Mouse (Mus musculus) hindbrain, embryonic 11.5 days (tissue): Measurements from ENCODE around the gene Ttll13. TPM values are rescaled to one million over a fixed set of nuclear protein-coding genes. Genes with fewer than 3 reads are reported as not detected.

ENCODE experiments used
- ATAC-seq: fragments of 200-750 bp; cut with Nextera tagmentation; 2 replicates; pipeline ENCODE4 v1.8.0; 2017; ENCODE audit warnings: mild to moderate bottlenecking, moderate TSS enrichment, moderate library complexity; ENCODE audit not compliant: low FRiP score
- DNase-seq: peaks from one replicate; pipeline ENCODE4 v3.0.0-alpha.2; 2015; ENCODE audit warnings: low spot score
- H3K27ac ChIP-seq: fragments of 300-500 bp; sonication (generic); 2 replicates; pipeline ENCODE4 v1.5.1; 2014; ENCODE audit warnings: mild to moderate bottlenecking, low read depth, low read length
- H3K27me3 ChIP-seq: fragments of 300-500 bp; sonication (generic); 2 replicates; pipeline ENCODE4 v1.6.1; 2014; ENCODE audit warnings: mild to moderate bottlenecking, low read length, moderate library complexity, mixed read lengths; ENCODE audit not compliant: control insufficient read depth, insufficient read depth
- H3K36me3 ChIP-seq: fragments of 300-500 bp; sonication (generic); 2 replicates; pipeline ENCODE4 v1.6.1; 2014; ENCODE audit warnings: mild to moderate bottlenecking, low read length, moderate library complexity, mixed read lengths; ENCODE audit not compliant: control insufficient read depth, insufficient read depth
- H3K4me1 ChIP-seq: fragments of 300-500 bp; sonication (generic); replicated peaks from 2 replicates; pipeline ENCODE4 v1.6.1; 2014; ENCODE audit warnings: low read length, mixed read lengths; ENCODE audit not compliant: control insufficient read depth, insufficient read depth
- H3K4me2 ChIP-seq: fragments of 300-500 bp; sonication (generic); replicated peaks from 2 replicates; pipeline ENCODE4 v1.6.1; 2014; ENCODE audit warnings: mild to moderate bottlenecking, low read depth, low read length
- H3K4me3 ChIP-seq: fragments of 300-500 bp; sonication (generic); 2 replicates; pipeline ENCODE4 v1.5.1; 2014; ENCODE audit warnings: low read depth, low read length
- H3K9ac ChIP-seq: fragments of 300-500 bp; sonication (generic); 2 replicates; pipeline ENCODE4 v1.6.1; 2014; ENCODE audit warnings: low read depth, low read length
- H3K9me3 ChIP-seq: fragments of 300-500 bp; sonication (generic); 2 replicates; pipeline ENCODE4 v1.6.1; 2016; ENCODE audit warnings: low read length; ENCODE audit not compliant: control insufficient read depth
- WGBS: fragments of 180-500 bp; shearing (Covaris S2); extraction: QIAGEN DNeasy Blood & Tissue Kit; methylation state at CpG from one replicate; pipeline ENCODE4 v1.1.7; 2014; 5-methylcytosine and 5-hydroxymethylcytosine counted together
- polyA plus RNA-seq: library from polyadenylated mRNA; unstranded; fragments of >200 nt; fragmentation: Nextera tagmentation; extraction: Ambion mirVana; gene quantifications from 2 replicates; pipeline ENCODE4 v1.2.1, GENCODE M21; 2014

Gene Ttll13
- 1.1 and 1.4 TPM in 2 replicates for polyA plus RNA-seq

- no peaks in the 10 kb centered on the region for H3K9me3 ChIP-seq
- H3K4me2 ChIP-seq, result peak within 1 kb of the TSS; percentile 53
- WGBS, result under 1% methylated on average over 48 of the region's 48 CpGs
- peak within 1 kb of the TSS; percentile 79 for H3K27ac ChIP-seq
- H3K4me1 ChIP-seq, result no peaks in the 10 kb centered on the region
- ATAC-seq (peak; percentile 98), DNase-seq (peak; percentile 99)
- H3K9ac ChIP-seq, result peak within 1 kb of the TSS; percentile 63
- H3K27me3 ChIP-seq, result no peaks in the 10 kb centered on the region
- peak within 1 kb of the TSS; percentile 41 for H3K4me3 ChIP-seq
- H3K36me3 ChIP-seq, result no peaks in the 10 kb centered on the region
These were observed at the start of gene Ttll13 for GRCm38 (mm10) chr7:80246148-80246721. TSS of gene Ttll13 (plus strand) at chr7:80246376.

GRCm38 (mm10) chr7:80197371-80197770, 48.8 kb upstream of the Ttll13 start:
- H3K4me1 ChIP-seq, result peaks cover 9% of the 10 kb centered on the region
- ATAC-seq, result no peak
- H3K27me3 ChIP-seq, result no peaks in the 10 kb centered on the region
- 19% methylated on average over 4 of the region's 4 CpGs for WGBS
- peak overlapping the region; percentile 54 for H3K4me3 ChIP-seq
- DNase-seq, result no peak
- peak overlapping the region; percentile 61 for H3K4me2 ChIP-seq
- H3K27ac ChIP-seq, result peak overlapping the region; percentile 91
- H3K9ac ChIP-seq, result peak overlapping the region; percentile 75; the same call in 1 of the 2 replicates
- H3K36me3 ChIP-seq, result no peaks in the 10 kb centered on the region
- no peaks in the 10 kb centered on the region for H3K9me3 ChIP-seq

GRCm38 (mm10) chr7:80197941-80198778, 48.0 kb upstream of the Ttll13 start:
- H3K36me3 ChIP-seq, result no peaks in the 10 kb centered on the region
- peak overlapping the region; percentile 75 for H3K9ac ChIP-seq
- no peaks in the 10 kb centered on the region for H3K9me3 ChIP-seq
- peak overlapping the region; percentile 61 for H3K4me2 ChIP-seq
- DNase-seq (peak; percentile 89), ATAC-seq (peak; percentile 94)
- H3K4me1 ChIP-seq, result peaks cover 9% of the 10 kb centered on the region
- peak overlapping the region; percentile 91 for H3K27ac ChIP-seq
- whole genome bisulfite sequencing, result under 1% methylated on average over 55 of the region's 74 CpGs
- H3K27me3 ChIP-seq, result no peaks in the 10 kb centered on the region
- peak overlapping the region; percentile 54 for H3K4me3 ChIP-seq

GRCm38 (mm10) chr7:80198863-80199262, 47.3 kb upstream of the Ttll13 start:
- H3K36me3 ChIP-seq, result no peaks in the 10 kb centered on the region

GRCm38 (mm10) chr7:80199286-80199685, 46.9 kb upstream of the Ttll13 start:
- Histone ChIP-seq H3K27me3 (no peaks in the 10 kb centered on the region), H3K27ac (peak overlapping the region; percentile 91)
- WGBS, result 41% methylated on average over 6 of the region's 6 CpGs

More at GRCm38 (mm10) chr7:80198863-80199262, 47.3 kb upstream of the Ttll13 start:
- Histone ChIP-seq H3K4me3 (peak overlapping the region; percentile 54), H3K4me2 (peak overlapping the region; percentile 61), H3K27ac (peak overlapping the region; percentile 91), H3K4me1 (peaks cover 9% of the 10 kb centered on the region), H3K9ac (peak overlapping the region; percentile 75), H3K27me3 (no peaks in the 10 kb centered on the region), H3K9me3 (no peaks in the 10 kb centered on the region)
- no peak for DNase-seq
- peak; percentile 28; the same call in 1 of the 2 replicates for ATAC-seq
- WGBS, result 3% methylated on average over 11 of the region's 11 CpGs

GRCm38 (mm10) chr7:80199851-80200587, 46.2 kb upstream of the Ttll13 start:
- H3K4me1 ChIP-seq, result peaks cover 6% of the 10 kb centered on the region
- H3K4me2 ChIP-seq, result peak overlapping the region; percentile 61
- no peaks in the 10 kb centered on the region for H3K36me3 ChIP-seq
- H3K27ac ChIP-seq, result no peak overlapping the region
- 68% methylated on average over 11 of the region's 11 CpGs for WGBS
- ATAC-seq, result no peak
- no peak overlapping the region for H3K4me3 ChIP-seq
- no peak overlapping the region for H3K9ac ChIP-seq
- no peak for DNase-seq
- H3K9me3 ChIP-seq, result no peaks in the 10 kb centered on the region
- no peaks in the 10 kb centered on the region for H3K27me3 ChIP-seq

More at GRCm38 (mm10) chr7:80199286-80199685, 46.9 kb upstream of the Ttll13 start:
- Histone ChIP-seq H3K36me3 (no peaks in the 10 kb centered on the region), H3K9me3 (no peaks in the 10 kb centered on the region), H3K9ac (peak overlapping the region; percentile 75), H3K4me1 (peaks cover 9% of the 10 kb centered on the region), H3K4me3 (peak overlapping the region; percentile 54), H3K4me2 (peak overlapping the region; percentile 61)
- ATAC-seq, result no peak
- no peak for DNase-seq

GRCm38 (mm10) chr7:80200588-80200945, 45.6 kb upstream of the Ttll13 start:
- H3K4me3 ChIP-seq, result no peak overlapping the region

GRCm38 (mm10) chr7:80200963-80201539, 45.1 kb upstream of the Ttll13 start:
- peaks cover 6% of the 10 kb centered on the region for H3K4me1 ChIP-seq
- no peak for ATAC-seq
- H3K27ac ChIP-seq, result no peak overlapping the region

More at GRCm38 (mm10) chr7:80200588-80200945, 45.6 kb upstream of the Ttll13 start:
- H3K27me3 ChIP-seq, result no peaks in the 10 kb centered on the region
- no peaks in the 10 kb centered on the region for H3K9me3 ChIP-seq
- no peak overlapping the region for H3K4me2 ChIP-seq
- WGBS, result 84% methylated on average over 6 of the region's 6 CpGs
- DNase-seq (no peak), ATAC-seq (no peak)
- H3K9ac ChIP-seq, result no peak overlapping the region
- H3K36me3 ChIP-seq, result no peaks in the 10 kb centered on the region
- H3K4me1 ChIP-seq, result peaks cover 6% of the 10 kb centered on the region
- H3K27ac ChIP-seq, result no peak overlapping the region

More at GRCm38 (mm10) chr7:80200963-80201539, 45.1 kb upstream of the Ttll13 start:
- 90% methylated on average over 5 of the region's 5 CpGs for WGBS
- no peaks in the 10 kb centered on the region for H3K9me3 ChIP-seq
- H3K36me3 ChIP-seq, result no peaks in the 10 kb centered on the region
- H3K4me3 ChIP-seq, result no peak overlapping the region
- no peaks in the 10 kb centered on the region for H3K27me3 ChIP-seq
- no peak overlapping the region for H3K9ac ChIP-seq
- no peak for DNase-seq
- no peak overlapping the region for H3K4me2 ChIP-seq
